Mouse (Mus musculus) forebrain, postnatal 0 days (tissue): ENCODE measurements around the gene Cd247. TPM values are rescaled to one million over a fixed set of nuclear protein-coding genes. Genes with fewer than 3 reads are reported as not detected.

Experiments
- ATAC-seq: fragments of 200-750 bp; cut with Nextera tagmentation; 2 replicates; pipeline ENCODE4 v1.8.0; 2017; ENCODE audit warnings: mild to moderate bottlenecking, moderate library complexity
- DNase-seq: peaks from one replicate; pipeline ENCODE4 v3.0.0-alpha.2; 2015
- H3K27ac ChIP-seq: fragments of 300-500 bp; sonication (generic); 2 replicates; pipeline ENCODE4 v1.5.1; 2014; ENCODE audit warnings: low read depth, mild to moderate bottlenecking, antibody characterized with exemption, low read length, moderate library complexity, mixed read lengths
- H3K27me3 ChIP-seq: fragments of 300-500 bp; sonication (generic); 2 replicates; pipeline ENCODE4 v1.6.1; 2014; ENCODE audit warnings: mild to moderate bottlenecking, low read length, mixed read lengths; ENCODE audit not compliant: insufficient read depth
- H3K36me3 ChIP-seq: fragments of 300-500 bp; sonication (generic); 2 replicates; pipeline ENCODE4 v1.6.1; 2014; ENCODE audit warnings: mild to moderate bottlenecking, moderate library complexity; ENCODE audit not compliant: insufficient read depth
- H3K4me1 ChIP-seq: fragments of 300-500 bp; sonication (generic); 2 replicates; pipeline ENCODE4 v1.6.1; 2014; ENCODE audit warnings: antibody characterized with exemption; ENCODE audit not compliant: insufficient read depth
- H3K4me2 ChIP-seq: fragments of 300-500 bp; sonication (generic); 2 replicates; pipeline ENCODE4 v1.6.1; 2014; ENCODE audit warnings: low read depth, mild to moderate bottlenecking, moderate library complexity
- H3K4me3 ChIP-seq: fragments of 300-500 bp; sonication (generic); 2 replicates; pipeline ENCODE4 v1.5.1; 2014; ENCODE audit warnings: low read depth, low read length, mixed read lengths
- H3K9ac ChIP-seq: fragments of 300-500 bp; sonication (generic); 2 replicates; pipeline ENCODE4 v1.6.1; 2014; ENCODE audit warnings: mild to moderate bottlenecking
- H3K9me3 ChIP-seq: fragments of 300-500 bp; sonication (generic); 2 replicates; pipeline ENCODE4 v1.6.1; 2016; ENCODE audit warnings: low read length
- CTCF ChIP-seq: sonication (generic); IDR thresholded peaks from 2 replicates; pipeline ENCODE4 v1.5.1; 2016; ENCODE audit warnings: antibody characterized with exemption, control low read depth, low read depth
- WGBS: fragments of 180-500 bp; shearing (Covaris S2); extraction: QIAGEN DNeasy Blood & Tissue Kit; methylation state at CpG from one replicate; pipeline ENCODE4 v1.1.7; 2014; 5-methylcytosine and 5-hydroxymethylcytosine counted together
- polyA plus RNA-seq: library from polyadenylated mRNA; unstranded; fragments of >200 nt; fragmentation: Nextera tagmentation; extraction: Ambion mirVana; gene quantifications from 2 replicates; pipeline ENCODE4 v1.2.1, GENCODE M21; 2015
- total RNA-seq: library from RNA; depleted of rRNA; stranded (reverse); fragments of >200 nt; gene quantifications from 2 replicates; pipeline ENCODE4 v1.2.3, GENCODE M21; 2014

Cd247 gene
- total and polyA plus RNA-seq, 2 experiments from 2014 or later = 0.14 to 0.67 TPM

GRCm38 (mm10) chr1:165789963-165790362 lies 1.5 kb downstream of the Cd247 start:
- 89% methylated on average over 6 of the region's 6 CpGs for WGBS
- no peaks in the 10 kb centered on the region for H3K27me3 ChIP-seq
- no peak overlapping the region for H3K9ac ChIP-seq
- no peak overlapping the region for H3K27ac ChIP-seq
- ATAC-seq (no peak), DNase-seq (no peak)
- no peaks in the 10 kb centered on the region for H3K4me1 ChIP-seq
- no peak overlapping the region for H3K4me3 ChIP-seq
- H3K36me3 ChIP-seq = no peaks in the 10 kb centered on the region
- no peaks in the 10 kb centered on the region for H3K9me3 ChIP-seq
- H3K4me2 ChIP-seq = no peak overlapping the region
- no peak for TF ChIP-seq CTCF

DNA sequence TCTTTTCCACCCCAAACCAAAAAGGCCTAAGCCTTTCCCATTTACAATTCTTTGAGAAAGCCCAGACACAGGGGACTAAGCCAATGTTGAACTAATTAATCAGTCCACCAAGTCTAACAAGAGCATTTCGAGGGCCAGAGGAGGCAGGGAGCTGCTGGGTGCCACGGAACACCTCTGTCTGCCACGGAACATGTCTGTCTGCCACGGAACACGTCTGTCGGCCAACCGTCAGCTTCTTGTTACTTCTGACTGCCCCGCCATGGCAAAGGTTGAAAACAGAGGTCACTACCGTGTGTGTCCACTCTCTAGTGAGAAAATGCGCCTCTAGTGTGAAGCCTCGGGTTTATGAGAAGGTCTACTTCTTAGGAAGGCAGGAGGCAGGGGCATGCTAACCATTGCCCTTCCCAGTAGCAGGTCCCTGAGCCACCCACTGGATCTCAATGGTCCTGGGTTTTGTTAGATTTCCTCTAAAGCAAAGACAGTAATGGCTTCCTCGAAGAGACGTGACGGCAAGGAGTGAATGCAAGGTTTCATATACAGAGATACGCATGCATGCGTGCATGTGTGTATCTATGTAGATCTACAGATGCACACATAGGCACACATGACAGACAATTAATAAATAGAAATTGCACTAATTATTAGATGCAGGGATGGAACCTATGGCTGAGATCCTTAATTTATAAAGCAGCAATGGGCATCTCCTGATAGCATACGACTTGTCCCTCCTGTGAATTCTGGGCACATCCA lies 2.2 kb downstream of the Cd247 start:
- Histone ChIP-seq H3K4me2 (no peak overlapping the region), H3K9me3 (no peaks in the 10 kb centered on the region), H3K27ac (no peak overlapping the region), H3K27me3 (no peaks in the 10 kb centered on the region), H3K36me3 (no peaks in the 10 kb centered on the region), H3K4me3 (no peak overlapping the region), H3K9ac (no peak overlapping the region), H3K4me1 (no peaks in the 10 kb centered on the region)
- DNase-seq (no peak), ATAC-seq (no peak)
- no peak for TF ChIP-seq CTCF
- 89% methylated on average over 17 of the region's 17 CpGs for WGBS

- H3K4me2 ChIP-seq = no peak overlapping the region
- H3K27ac ChIP-seq = no peak overlapping the region
- DNase-seq (no peak), ATAC-seq (no peak)
- no peak overlapping the region for H3K9ac ChIP-seq
- no peaks in the 10 kb centered on the region for H3K9me3 ChIP-seq
- no peak for TF ChIP-seq CTCF
- H3K27me3 ChIP-seq = no peaks in the 10 kb centered on the region
- WGBS = 86% methylated on average over 9 of the region's 9 CpGs
- H3K4me3 ChIP-seq = no peak overlapping the region
- H3K36me3 ChIP-seq = no peaks in the 10 kb centered on the region
- H3K4me1 ChIP-seq = no peaks in the 10 kb centered on the region
Measured at GRCm38 (mm10) chr1:165791411-165791810, 2.9 kb downstream of the Cd247 start.

DNA sequence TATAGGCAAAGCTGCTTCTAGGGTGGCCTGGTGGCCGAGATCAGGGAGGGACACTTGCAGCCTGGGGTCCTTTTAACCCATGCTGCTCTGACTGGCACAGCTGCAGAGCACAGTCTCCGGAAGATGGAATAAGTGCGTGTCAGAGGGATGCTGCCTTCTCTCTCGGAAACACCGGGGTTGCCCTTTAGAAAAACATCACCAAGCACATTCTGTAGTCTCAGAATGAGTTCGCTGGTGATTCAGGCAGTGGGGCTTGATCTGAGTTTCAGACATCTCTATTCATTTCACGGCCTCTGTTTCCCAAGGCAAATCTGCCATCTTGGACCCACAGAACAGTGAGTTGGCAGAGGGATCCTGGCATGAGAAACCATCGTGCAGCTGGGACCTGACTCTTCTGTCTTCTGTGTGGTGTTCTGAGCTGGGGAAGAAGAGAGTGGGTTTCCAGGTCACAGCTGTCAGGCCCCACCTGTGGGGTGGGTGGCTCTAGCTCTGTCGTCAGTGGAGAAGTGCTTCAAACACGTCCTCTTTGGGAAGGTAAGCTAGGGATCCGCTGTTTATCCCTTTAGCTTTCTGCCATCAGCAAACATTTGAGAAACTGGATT lies 13.3 kb downstream of the Cd247 start:
- H3K27me3 ChIP-seq = no peaks in the 10 kb centered on the region
- no peak overlapping the region for H3K4me2 ChIP-seq
- 76% methylated on average over 11 of the region's 11 CpGs for WGBS
- no peak for DNase-seq
- H3K4me1 ChIP-seq = no peaks in the 10 kb centered on the region
- no peaks in the 10 kb centered on the region for H3K36me3 ChIP-seq
- H3K27ac ChIP-seq = no peak overlapping the region
- no peak overlapping the region for H3K9ac ChIP-seq
- ATAC-seq = no peak
- no peak overlapping the region for H3K4me3 ChIP-seq
- H3K9me3 ChIP-seq = no peaks in the 10 kb centered on the region; the same call in 1 of the 2 replicates
- no peak for TF ChIP-seq CTCF

GRCm38 (mm10) chr1:165803107-165803506 lies 14.6 kb downstream of the Cd247 start:
- no peaks in the 10 kb centered on the region; the same call in 1 of the 2 replicates for H3K9me3 ChIP-seq
- no peak overlapping the region for H3K4me3 ChIP-seq
- no peak for ATAC-seq
- H3K9ac ChIP-seq = no peak overlapping the region
- H3K27ac ChIP-seq = no peak overlapping the region
- WGBS = 85% methylated on average over 5 of the region's 5 CpGs
- DNase-seq = no peak
- no peak overlapping the region for H3K4me2 ChIP-seq
- no peak for TF ChIP-seq CTCF
- H3K4me1 ChIP-seq = no peaks in the 10 kb centered on the region
- no peaks in the 10 kb centered on the region for H3K36me3 ChIP-seq
- H3K27me3 ChIP-seq = no peaks in the 10 kb centered on the region

GRCm38 (mm10) chr1:165804133-165804532 lies 15.7 kb downstream of the Cd247 start:
- 94% methylated on average over 4 of the region's 4 CpGs for WGBS
- no peak for TF ChIP-seq CTCF
- Histone ChIP-seq H3K9me3 (no peaks in the 10 kb centered on the region; the same call in 1 of the 2 replicates), H3K27ac (no peak overlapping the region), H3K36me3 (no peaks in the 10 kb centered on the region), H3K4me1 (no peaks in the 10 kb centered on the region), H3K4me3 (no peak overlapping the region), H3K9ac (no peak overlapping the region), H3K4me2 (no peak overlapping the region), H3K27me3 (no peaks in the 10 kb centered on the region)
- no peak for DNase-seq
- ATAC-seq = no peak

- H3K4me1 ChIP-seq = peaks cover 9% of the 10 kb centered on the region
- no peaks in the 10 kb centered on the region; the same call in 1 of the 2 replicates for H3K27me3 ChIP-seq
- no peak for DNase-seq
- WGBS = 81% methylated on average over 2 of the region's 2 CpGs
- H3K36me3 ChIP-seq = no peaks in the 10 kb centered on the region
- H3K27ac ChIP-seq = no peak overlapping the region
- H3K4me2 ChIP-seq = no peak overlapping the region
- no peak overlapping the region for H3K9ac ChIP-seq
- no peaks in the 10 kb centered on the region for H3K9me3 ChIP-seq
- no peak overlapping the region for H3K4me3 ChIP-seq
- no peak for ATAC-seq
- TF ChIP-seq CTCF = no peak
Measured at GRCm38 (mm10) chr1:165810633-165811032, 22.2 kb downstream of the Cd247 start.
